8 mouse cellular contexts compared by ENCODE assay signal in the genomic region with DNA sequence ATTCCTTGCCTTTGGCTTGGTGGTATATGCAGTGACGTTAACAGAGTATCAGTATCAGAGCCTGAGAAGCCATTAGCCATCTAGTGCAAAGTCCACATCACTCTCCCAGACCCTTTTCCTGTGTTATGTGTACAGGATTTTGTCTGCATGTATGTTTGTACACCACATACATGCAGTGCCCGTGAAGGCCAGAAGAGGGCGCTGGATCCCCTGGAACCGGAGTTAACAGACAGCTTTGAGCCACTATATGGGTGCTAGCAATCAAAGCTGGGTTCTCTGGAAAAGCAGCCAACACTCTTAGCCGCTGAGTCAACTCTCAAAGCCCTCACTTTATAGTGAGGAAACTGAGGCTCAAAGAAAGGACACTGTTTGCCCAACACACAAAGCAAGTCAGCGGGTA. TPM values are rescaled to one million over a fixed set of nuclear protein-coding genes. Genes with fewer than 3 reads are reported as not detected.
DNase-seq lines count a peak whose midpoint lies in the region; ATAC-seq lines count a peak whose summit lies in the region.

No protein-coding gene starts in this region.

- H3K4me2 ChIP-seq in hindbrain, embryonic 11.5 days (replicated peaks; ENCODE audit: low read depth, low read length), result no peak overlapping the region
- no peak overlapping the region for H3K4me2 ChIP-seq in midbrain, embryonic 15.5 days

- H3K27me3 ChIP-seq in hindbrain, embryonic 11.5 days (ENCODE audit: control insufficient read depth, insufficient read depth, low read length), result no peaks in the 10 kb centered on the region
- no peaks in the 10 kb centered on the region for H3K27me3 ChIP-seq in midbrain, embryonic 15.5 days (replicated peaks)

- no peak overlapping the region for H3K27ac ChIP-seq in hindbrain, embryonic 11.5 days (ENCODE audit: low read depth, low read length)
- peak overlapping the region; percentile 73 for H3K27ac ChIP-seq in midbrain, embryonic 15.5 days

- H3K4me1 ChIP-seq in hindbrain, embryonic 11.5 days (replicated peaks; ENCODE audit: control insufficient read depth, insufficient read depth, low read length), result 0 out of 2 replicates have a peak, but pooled peaks cover 5% of the 10 kb centered on the region
- H3K4me1 ChIP-seq in midbrain, embryonic 15.5 days, result peaks cover 38% of the 10 kb centered on the region

- intact Hi-C loops in left cerebral cortex, postnatal 4 days (cut with DNase I), result loop anchor here (2.0 kb wide), 1 partner anchor 187 kb away; a partner anchor contains a TSS
- intact Hi-C loops in left cerebral cortex, postnatal 36 days (cut with DNase I), result loop anchor here (1.0 to 2.0 kb wide), 2 partner anchors 59 to 188 kb away; a partner anchor contains a TSS

- H3K9ac ChIP-seq in hindbrain, embryonic 11.5 days (ENCODE audit: low read depth, low read length), result no peak overlapping the region
- H3K9ac ChIP-seq in midbrain, embryonic 15.5 days, result no peak overlapping the region

- 65% methylated on average over 6 of the region's 6 CpGs for WGBS in hindbrain, embryonic 11.5 days
- 64% methylated on average over 6 of the region's 6 CpGs for WGBS in midbrain, embryonic 15.5 days

- peak; percentile 38 for DNase-seq in left cerebral cortex, postnatal 4 days
- no peak for DNase-seq in left cerebral cortex, postnatal 36 days (ENCODE audit: low spot score in 2 of 2)
- DNase-seq in ZHBTc4 (ENCODE audit: low read depth, low spot score), result peak; percentile 87
- DNase-seq in hindbrain, embryonic 11.5 days (ENCODE audit: low spot score), result peak; percentile 54
- no peak for DNase-seq in adrenal gland, postnatal 36 days
- no peak for DNase-seq in adrenal gland, adult 8-10 months

- no peak for ATAC-seq in hindbrain, embryonic 11.5 days (ENCODE audit: low FRiP score)
- ATAC-seq in midbrain, embryonic 15.5 days (replicated peaks), result peak; percentile 11; the same call in 1 of the 2 replicates
- no peak for ATAC-seq in cerebellum, adult (ENCODE audit: insufficient number of reproducible peaks, low FRiP score, low TSS enrichment)

- no peaks in the 10 kb centered on the region for H3K9me3 ChIP-seq in hindbrain, embryonic 11.5 days (ENCODE audit: control insufficient read depth, low read length)
- H3K9me3 ChIP-seq in midbrain, embryonic 15.5 days, result no peaks in the 10 kb centered on the region

- no peaks in the 10 kb centered on the region for H3K36me3 ChIP-seq in hindbrain, embryonic 11.5 days (ENCODE audit: control insufficient read depth, insufficient read depth, low read length)
- H3K36me3 ChIP-seq in midbrain, embryonic 15.5 days (replicated peaks), result no peaks in the 10 kb centered on the region

- H3K4me3 ChIP-seq in hindbrain, embryonic 11.5 days (ENCODE audit: low read depth, low read length), result no peak overlapping the region
- H3K4me3 ChIP-seq in midbrain, embryonic 15.5 days, result no peak overlapping the region

RNA-seq across cellular contexts. Expression of a gene that starts 30.8 kb away (rescaled TPM):
- total RNA-seq in left cerebral cortex, postnatal 4 days (2021), result 10 to 100 TPM; 58.6 to 70.0 TPM
- 10 to 100 TPM; 52.6 to 55.0 TPM for total RNA-seq in left cerebral cortex, postnatal 36 days (2021)
- polyA plus RNA-seq in hindbrain, embryonic 11.5 days (2014; fragmentation: Nextera tagmentation; extraction: Ambion mirVana), result 27.0 and 29.6 TPM in 2 replicates
- 37.5 and 40.2 TPM in 2 replicates for polyA plus RNA-seq in midbrain, embryonic 15.5 days (2015; fragmentation: Nextera tagmentation; extraction: Ambion mirVana)
- 10 to 100 TPM; 23.6 to 24.4 TPM for total RNA-seq in adrenal gland, postnatal 36 days (2021)
- total RNA-seq in adrenal gland, adult 8-10 months (2022), result 10 to 100 TPM; 19.5 to 29.1 (median 23.9) TPM

Comparison
In these comparisons a context has a peak if more than half of its experiments do, and no peak if none do; other contexts are left out.
1. DNase-seq: peak in left cerebral cortex, postnatal 4 days (single experiment), ZHBTc4 (single experiment) and hindbrain, embryonic 11.5 days (single experiment); none in left cerebral cortex, postnatal 36 days (0 of 2), adrenal gland, postnatal 36 days (0 of 2) and adrenal gland, adult 8-10 months (single experiment).